Mouse (Mus musculus): Measurements from ENCODE around the gene St7.

DNA sequence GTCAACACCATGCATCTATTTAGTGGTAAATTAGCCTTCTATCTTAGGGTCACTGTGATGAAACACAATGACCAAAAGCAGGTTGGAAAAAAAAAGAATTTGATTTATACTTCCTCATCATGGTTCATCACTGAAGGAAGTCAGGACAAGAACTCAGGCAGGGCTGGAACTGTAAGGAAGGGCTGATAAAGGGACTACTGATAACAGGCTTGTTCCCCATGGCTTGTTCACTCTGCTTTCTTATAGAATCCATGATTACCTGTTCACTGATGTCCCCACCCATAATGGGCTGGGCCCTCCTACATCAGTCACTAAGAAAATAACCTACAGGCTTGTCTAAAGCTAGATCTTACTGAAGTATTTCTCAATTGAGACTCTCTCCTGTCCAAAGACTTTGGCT is 190.2 kb downstream of the St7 start:
- TF ChIP-seq CTCF (IDR thresholded peaks at IDR 0.05; ENCODE audit: borderline replicate concordance, extremely low read depth, insufficient read depth, insufficient read length): no peak
- no peak for TF ChIP-seq POLR2A (IDR thresholded peaks at IDR 0.05; ENCODE audit: borderline replicate concordance, extremely low read depth, insufficient read depth, insufficient read length, poor library complexity, severe bottlenecking)
